Mouse (Mus musculus) adipose tissue, adult 10 weeks (tissue): ENCODE measurements around the gene Olfr654. TPM values are rescaled to one million over a fixed set of nuclear protein-coding genes. Genes with fewer than 3 reads are reported as not detected.

Experiments used
- polyA plus RNA-seq: library from polyadenylated mRNA; stranded (reverse); fragments of 350-450 nt; fragmentation: Illumina TruSeq; extraction: RNeasy Lipid Tissue Mini Kit (QIAGEN cat#74804); gene quantifications from one replicate; pipeline ENCODE4 v1.2.3, GENCODE M21; 2014; ENCODE audit warnings: low read depth, low replicate concordance

Olfr654 gene
- polyA plus RNA-seq = not detected

GRCm38 (mm10) chr7:104586725-104587124, at the start of gene Olfr654:
Gene Olfr654 (plus strand): TSS chr7:104587025.

GRCm38 (mm10) chr7:104549833-104550232, 37.0 kb upstream of the Olfr654 start, which contains the start of gene Olfr651:
Gene Olfr651 (plus strand): TSS chr7:104550133.

GRCm38 (mm10) chr7:104560601-104561000, 26.2 kb upstream of the Olfr654 start, which contains the start of gene Olfr652:
Gene Olfr652 (plus strand): TSS chr7:104560901.

GRCm38 (mm10) chr7:104577014-104577413, 9.8 kb upstream of the Olfr654 start, which contains the start of gene Olfr653:
Gene Olfr653 (plus strand): TSS chr7:104577314.

GRCm38 (mm10) chr7:104601679-104602078, 14.9 kb downstream of the Olfr654 start, which contains the start of gene Olfr655:
Gene Olfr655 (minus strand): TSS chr7:104601779.

GRCm38 (mm10) chr7:104613655-104614054, 26.8 kb downstream of the Olfr654 start, which contains the start of gene Olfr656:
Gene Olfr656 (plus strand): TSS chr7:104613955.

GRCm38 (mm10) chr7:104624494-104624893, 37.7 kb downstream of the Olfr654 start, which contains the start of gene Olfr657:
Gene Olfr657 (plus strand): TSS chr7:104624794.

Other genes starting within 250 kb of the Olfr654 start
- 13.4 TPM for gene Trim12c, start 233.7 kb upstream of the Olfr654 start, polyA plus RNA-seq
- 0.25 TPM for gene Trim30b, start 217.1 kb upstream of the Olfr654 start, polyA plus RNA-seq
- 0.47 TPM for gene Trim30c, start 186.2 kb upstream of the Olfr654 start, polyA plus RNA-seq
- 9.6 TPM for gene Trim30a, start 121.8 kb upstream of the Olfr654 start, polyA plus RNA-seq
- 6.3 TPM for gene Trim30d, start 79.2 kb upstream of the Olfr654 start, polyA plus RNA-seq
- gene Olfr651, start 36.9 kb upstream of the Olfr654 start, polyA plus RNA-seq = not detected
- not detected for gene Olfr652, start 26.1 kb upstream of the Olfr654 start, polyA plus RNA-seq
- not detected for gene Olfr653, start 9.7 kb upstream of the Olfr654 start, polyA plus RNA-seq
- gene Olfr655, start 14.8 kb downstream of the Olfr654 start, polyA plus RNA-seq = not detected
- not detected for gene Olfr656, start 26.9 kb downstream of the Olfr654 start, polyA plus RNA-seq
- gene Olfr657, start 37.8 kb downstream of the Olfr654 start, polyA plus RNA-seq = not detected
- not detected for gene Olfr658, start 60.3 kb downstream of the Olfr654 start, polyA plus RNA-seq
- gene Olfr659, start 79.7 kb downstream of the Olfr654 start, polyA plus RNA-seq = not detected
- not detected for gene Olfr661, start 99.5 kb downstream of the Olfr654 start, polyA plus RNA-seq
- gene Usp17le, start 190.4 kb downstream of the Olfr654 start, polyA plus RNA-seq = not detected